Mouse (Mus musculus): ENCODE data around the gene Bmyc.
"Not testable (repeated sequence)": the region's sequence is repeated elsewhere in the genome, so short reads cannot be mapped to it uniquely, and the experiment has no call there.

The Bmyc gene

DNA sequence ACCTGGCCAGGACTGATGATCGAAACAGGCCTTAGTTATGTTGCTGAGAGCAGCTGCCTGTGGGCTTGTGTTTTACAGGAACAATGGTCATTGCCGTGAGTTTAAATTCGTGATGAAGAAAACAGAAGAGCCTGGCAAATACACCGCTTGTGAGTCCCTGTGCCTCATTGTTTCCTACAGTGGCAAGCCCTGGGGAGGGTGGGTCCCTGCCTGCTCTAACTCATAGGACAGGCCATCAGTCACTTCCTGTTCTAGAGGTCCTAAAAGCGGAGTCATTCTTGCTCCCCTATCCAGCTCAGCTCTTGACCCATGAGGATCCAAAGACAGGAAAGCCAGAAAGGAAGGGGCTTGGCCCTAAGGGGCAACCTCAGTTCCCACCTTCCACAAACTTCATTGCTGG, 5.5 kb upstream of the Bmyc start:
- TF ChIP-seq GATA4 (IDR thresholded peaks at IDR 0.05; ENCODE audit: insufficient replicate concordance, low read length): no peak

DNA sequence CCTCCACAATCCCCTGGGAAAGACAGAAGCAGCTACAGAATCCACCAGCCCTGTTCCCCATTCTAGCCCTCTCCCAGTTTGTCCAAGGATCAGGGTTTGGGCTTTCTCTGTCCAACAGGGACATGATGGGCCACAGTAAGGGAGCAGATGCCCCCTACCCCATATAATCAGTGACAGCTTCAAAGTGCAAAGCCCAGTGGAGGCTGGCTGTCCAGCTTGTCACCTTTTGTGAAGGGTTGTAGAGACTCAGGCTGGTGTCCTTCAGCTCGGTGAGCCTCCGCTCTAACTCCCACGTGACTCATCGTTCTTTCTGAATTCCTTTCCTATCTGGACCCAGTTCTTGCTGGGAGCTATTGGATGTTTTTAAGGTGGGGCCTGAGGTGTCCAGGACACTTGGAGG, 2.8 kb upstream of the Bmyc start:
- TF ChIP-seq GATA4 (IDR thresholded peaks at IDR 0.05; ENCODE audit: insufficient replicate concordance, low read length): no peak

DNA sequence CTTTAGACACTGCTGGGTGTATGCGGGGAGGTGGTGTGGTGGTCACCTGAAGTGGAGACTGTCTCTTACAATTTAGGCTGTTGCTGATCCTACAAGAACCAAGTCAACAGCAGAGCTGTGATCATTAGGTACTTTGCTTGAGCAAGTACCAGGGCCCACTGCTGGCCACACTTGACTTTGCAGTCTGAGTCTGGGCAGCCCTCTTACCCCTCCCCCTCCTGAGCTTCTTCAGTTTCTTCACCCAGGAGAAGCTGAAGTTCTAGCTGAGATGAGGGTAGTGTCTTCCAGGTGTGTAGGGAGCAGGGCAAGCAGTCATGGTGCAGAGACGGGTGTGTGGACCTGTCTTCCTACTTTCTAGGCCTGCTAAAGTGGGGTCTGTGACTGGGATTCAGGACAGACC, 1.6 kb downstream of the Bmyc start:
- no peak for TF ChIP-seq GATA4 (IDR thresholded peaks at IDR 0.05; ENCODE audit: insufficient replicate concordance, low read length)

DNA sequence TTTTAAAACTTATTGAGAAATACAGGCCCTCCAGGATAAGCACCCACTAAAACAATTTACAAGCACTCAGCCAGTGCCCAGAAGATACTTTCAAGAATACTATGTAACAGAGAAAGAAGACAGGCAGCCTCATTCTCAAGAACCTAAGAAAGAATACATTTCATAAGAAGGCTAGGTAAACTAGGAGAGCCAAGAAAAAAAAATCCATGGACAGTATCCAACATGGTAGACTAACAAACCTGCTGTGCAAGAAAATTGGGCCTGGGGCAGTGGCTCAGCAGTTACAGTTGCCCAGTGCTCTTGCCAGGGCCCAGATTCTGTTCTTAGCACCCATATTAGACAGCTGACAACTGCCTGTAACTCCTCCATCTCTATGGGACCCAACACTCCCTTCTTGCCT, 10.7 kb downstream of the Bmyc start:
- no peak for TF ChIP-seq GATA4 (IDR thresholded peaks at IDR 0.05; ENCODE audit: insufficient replicate concordance, low read length)

- TF ChIP-seq GATA4 (IDR thresholded peaks at IDR 0.05; ENCODE audit: insufficient replicate concordance, low read length): no peak
Observed at GRCm38 (mm10) chr2:25733199-25733930, 26.8 kb downstream of the Bmyc start.

DNA sequence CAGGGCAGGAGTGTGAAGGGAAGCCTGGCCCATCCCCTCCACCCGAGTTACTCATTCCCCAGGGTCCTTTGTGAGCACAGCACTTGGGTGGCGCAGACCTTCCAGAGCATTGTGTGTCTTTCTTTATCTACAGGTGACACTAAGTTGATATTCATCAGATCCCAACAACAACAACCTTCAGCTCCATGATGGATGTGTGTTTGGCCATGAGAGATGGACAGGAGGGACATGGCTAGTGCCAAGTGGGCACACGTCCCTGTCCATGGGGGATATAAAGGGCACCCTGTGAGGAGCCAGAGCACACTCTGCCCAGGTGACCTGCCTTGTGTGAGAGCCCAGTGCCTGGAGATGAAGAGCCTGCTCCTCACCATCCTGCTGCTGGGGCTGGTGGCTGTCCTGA, 30.2 kb downstream of the Bmyc start, which contains the start of gene Obp2b:
TSS of gene Obp2b (plus strand) at position 301 of the 400 bp plus-strand sequence.
- not testable (repeated sequence) for TF ChIP-seq GATA4 (IDR thresholded peaks at IDR 0.05; ENCODE audit: insufficient replicate concordance, low read length)

DNA sequence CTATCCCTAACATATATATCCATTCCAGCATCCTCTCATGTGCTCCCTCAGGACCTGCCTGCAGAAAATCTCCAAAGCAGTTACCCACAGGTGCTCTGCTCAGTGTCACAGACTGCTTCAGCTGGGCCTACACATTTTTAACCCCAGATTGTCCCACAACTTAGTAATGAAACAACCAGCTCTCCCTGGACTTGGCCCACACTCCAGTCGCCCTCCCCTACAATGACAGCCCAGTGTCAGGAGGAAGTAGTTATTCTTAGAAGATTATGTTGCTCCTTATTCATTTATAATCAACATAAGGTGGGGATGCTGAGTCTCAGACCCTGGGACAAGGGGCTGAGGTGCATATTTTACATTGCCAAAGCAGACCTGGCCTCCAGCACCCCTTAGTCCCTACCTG, 35.1 kb downstream of the Bmyc start:
- no peak for TF ChIP-seq GATA4 (IDR thresholded peaks at IDR 0.05; ENCODE audit: insufficient replicate concordance, low read length)

GRCm38 (mm10) chr2:25754201-25754600, 47.7 kb downstream of the Bmyc start:
- TF ChIP-seq GATA4 (IDR thresholded peaks at IDR 0.05; ENCODE audit: insufficient replicate concordance, low read length): no peak

Measured in liver, adult (tissue).